Mouse (Mus musculus) thymus, adult 2 months (tissue): ENCODE measurements at regions not wholly inside any gene's neighbourhood (a gene's known extent, or its start where the extent isn't known, plus 50 kb on each side); places are given as distances from the start of the nearest gene placed in this dataset.

Source experiments
- CTCF ChIP-seq: fragments of 200-500 bp; IDR thresholded peaks from 2 replicates; pipeline ENCODE4 v1.5.1; 2012; ENCODE audit warnings: mild to moderate bottlenecking, control low read depth, low read length, moderate library complexity, borderline replicate concordance; ENCODE audit not compliant: control insufficient read depth, poor library complexity, insufficient read depth; ENCODE audit errors: extremely low read depth
- POLR2A ChIP-seq: fragments of 200-500 bp; IDR thresholded peaks from 2 replicates; pipeline ENCODE4 v1.6.1; 2012; ENCODE audit warnings: mild to moderate bottlenecking, low read length, control low read depth, moderate library complexity; ENCODE audit not compliant: control insufficient read depth, poor library complexity, insufficient read depth; ENCODE audit errors: extremely low read depth

DNA sequence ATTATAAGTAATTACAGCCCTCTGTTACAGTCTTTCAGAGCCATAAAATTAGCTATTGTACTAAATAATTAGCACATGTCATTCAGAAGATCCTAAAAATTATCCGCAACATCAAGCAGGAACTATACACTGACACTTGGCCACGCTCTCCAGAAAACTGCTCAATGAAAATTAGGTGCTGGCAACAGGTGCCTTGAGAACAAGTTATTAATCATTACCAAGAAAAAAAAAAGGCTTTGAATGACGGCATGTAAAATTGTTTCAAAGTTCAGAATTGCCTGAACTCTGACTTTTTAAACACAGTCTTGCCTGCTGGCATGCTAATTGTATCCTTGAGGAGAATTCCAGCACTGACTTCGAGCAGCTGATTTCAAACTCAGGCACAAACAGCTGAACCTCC lies 316.6 kb downstream of the Vrk1 start:
- TF ChIP-seq CTCF (no peak), POLR2A (no peak)
